Mouse (Mus musculus) embryonic facial prominence, embryonic 11.5 days (tissue): ENCODE results near the gene Tmem266. TPM values are rescaled to one million over a fixed set of nuclear protein-coding genes. Genes with fewer than 3 reads are reported as not detected.

Experiments used
- ATAC-seq: fragments of 200-750 bp; cut with Nextera tagmentation; replicated peaks from 2 replicates; pipeline ENCODE4 v1.8.0; 2017; ENCODE audit warnings: low read depth; ENCODE audit not compliant: insufficient number of reproducible peaks, low FRiP score, low TSS enrichment
- DNase-seq: peaks from one replicate; pipeline ENCODE4 v3.0.0-alpha.2; 2015; ENCODE audit warnings: low spot score
- H3K27ac ChIP-seq: fragments of 300-500 bp; sonication (generic); replicated peaks from 2 replicates; pipeline ENCODE4 v1.5.1; 2014; ENCODE audit warnings: mild to moderate bottlenecking, low read depth, low read length, control low read depth
- H3K27me3 ChIP-seq: fragments of 300-500 bp; sonication (generic); 2 replicates; pipeline ENCODE4 v1.6.1; 2014; ENCODE audit warnings: mild to moderate bottlenecking, low read length, moderate library complexity, mixed read lengths; ENCODE audit not compliant: control insufficient read depth, insufficient read depth
- H3K36me3 ChIP-seq: fragments of 300-500 bp; sonication (generic); replicated peaks from 2 replicates; pipeline ENCODE4 v1.6.1; 2014; ENCODE audit warnings: low read depth, mild to moderate bottlenecking, low read length, moderate library complexity, mixed read lengths; ENCODE audit not compliant: control insufficient read depth, insufficient read depth
- H3K4me1 ChIP-seq: fragments of 300-500 bp; sonication (generic); 2 replicates; pipeline ENCODE4 v1.6.1; 2014; ENCODE audit warnings: low read length, mixed read lengths; ENCODE audit not compliant: control insufficient read depth, insufficient read depth
- H3K4me2 ChIP-seq: fragments of 300-500 bp; sonication (generic); 2 replicates; pipeline ENCODE4 v1.6.1; 2014; ENCODE audit warnings: low read depth, mild to moderate bottlenecking, control low read depth, low read length, moderate library complexity
- H3K4me3 ChIP-seq: fragments of 300-500 bp; sonication (generic); 2 replicates; pipeline ENCODE4 v1.5.1; 2014; ENCODE audit warnings: low read depth, low read length, control low read depth
- H3K9ac ChIP-seq: fragments of 300-500 bp; sonication (generic); replicated peaks from 2 replicates; pipeline ENCODE4 v1.6.1; 2014; ENCODE audit warnings: mild to moderate bottlenecking, control low read depth, low read length
- H3K9me3 ChIP-seq: fragments of 300-500 bp; sonication (generic); replicated peaks from 2 replicates; pipeline ENCODE4 v1.6.1; 2016; ENCODE audit warnings: mild to moderate bottlenecking, low read length, inconsistent platforms, mixed read lengths; ENCODE audit not compliant: control insufficient read depth
- WGBS: fragments of 180-500 bp; shearing (Covaris S2); extraction: QIAGEN DNeasy Blood & Tissue Kit; methylation state at CpG from one replicate; pipeline ENCODE4 v1.1.7; 2014; 5-methylcytosine and 5-hydroxymethylcytosine counted together
- polyA plus RNA-seq: library from polyadenylated mRNA; unstranded; fragments of >200 nt; fragmentation: Nextera tagmentation; extraction: Ambion mirVana; gene quantifications from 2 replicates; pipeline ENCODE4 v1.2.1, GENCODE M21; 2014

The Tmem266 gene
- polyA plus RNA-seq, 1 experiment from 2014 or later = 0.17 TPM

GRCm38 (mm10) chr9:55429242-55429975 lies 102.7 kb downstream of the Tmem266 start:
- Histone ChIP-seq H3K4me2 (peak overlapping the region; percentile 0; the same call in 1 of the 2 replicates), H3K4me1 (no peaks in the 10 kb centered on the region; the same call in 1 of the 2 replicates), H3K9ac (0 out of 2 replicates have a peak overlapping the region, but pooled peaks have one; percentile 37), H3K27ac (no peak overlapping the region), H3K36me3 (no peaks in the 10 kb centered on the region), H3K4me3 (no peak overlapping the region), H3K27me3 (no peaks in the 10 kb centered on the region), H3K9me3 (no peaks in the 10 kb centered on the region)
- DNase-seq (peak; percentile 90), ATAC-seq (peak; percentile 53)
- WGBS = 32% methylated on average over 12 of the region's 12 CpGs

GRCm38 (mm10) chr9:55430133-55430532 lies 103.4 kb downstream of the Tmem266 start:
- peak; percentile 38 for DNase-seq
- Histone ChIP-seq H3K9me3 (no peaks in the 10 kb centered on the region), H3K9ac (peak overlapping the region; percentile 37), H3K4me2 (peak overlapping the region; percentile 0; the same call in 1 of the 2 replicates), H3K27me3 (no peaks in the 10 kb centered on the region), H3K27ac (no peak overlapping the region), H3K4me3 (no peak overlapping the region), H3K4me1 (no peaks in the 10 kb centered on the region), H3K36me3 (no peaks in the 10 kb centered on the region)
- WGBS = 20% methylated on average over 20 of the region's 20 CpGs
- ATAC-seq = no peak

- Histone ChIP-seq H3K27ac (no peak overlapping the region), H3K36me3 (no peaks in the 10 kb centered on the region), H3K9me3 (no peaks in the 10 kb centered on the region), H3K4me2 (no peak overlapping the region), H3K4me3 (no peak overlapping the region), H3K27me3 (no peaks in the 10 kb centered on the region), H3K9ac (no peak overlapping the region), H3K4me1 (no peaks in the 10 kb centered on the region)
- WGBS = 73% methylated on average over 14 of the region's 14 CpGs
- no peak for DNase-seq
- ATAC-seq = no peak
These were observed 105.9 kb downstream of the Tmem266 start for GRCm38 (mm10) chr9:55432306-55433289.

GRCm38 (mm10) chr9:55433875-55434274 lies 107.2 kb downstream of the Tmem266 start:
- H3K27me3 ChIP-seq = no peaks in the 10 kb centered on the region
- no peak overlapping the region for H3K4me2 ChIP-seq
- WGBS = 90% methylated on average over 5 of the region's 5 CpGs
- H3K36me3 ChIP-seq = no peaks in the 10 kb centered on the region
- H3K27ac ChIP-seq = no peak overlapping the region
- DNase-seq (no peak), ATAC-seq (no peak)
- H3K4me1 ChIP-seq = no peaks in the 10 kb centered on the region
- H3K4me3 ChIP-seq = no peak overlapping the region
- H3K9ac ChIP-seq = no peak overlapping the region
- H3K9me3 ChIP-seq = no peaks in the 10 kb centered on the region

GRCm38 (mm10) chr9:55438433-55438832 lies 111.7 kb downstream of the Tmem266 start:
- no peak overlapping the region; the same call in 1 of the 2 replicates for H3K9ac ChIP-seq
- H3K9me3 ChIP-seq = no peaks in the 10 kb centered on the region
- no peaks in the 10 kb centered on the region for H3K4me1 ChIP-seq
- no peaks in the 10 kb centered on the region for H3K27me3 ChIP-seq
- ATAC-seq = no peak
- no peak overlapping the region for H3K27ac ChIP-seq
- H3K36me3 ChIP-seq = no peaks in the 10 kb centered on the region
- no peak overlapping the region for H3K4me2 ChIP-seq
- DNase-seq = no peak
- WGBS = 67% methylated on average over 3 of the region's 3 CpGs
- H3K4me3 ChIP-seq = no peak overlapping the region

GRCm38 (mm10) chr9:55439206-55439780 lies 112.6 kb downstream of the Tmem266 start:
- no peak for DNase-seq
- H3K27ac ChIP-seq = no peak overlapping the region
- no peak for ATAC-seq
- no peak overlapping the region for H3K4me2 ChIP-seq
- H3K4me3 ChIP-seq = no peak overlapping the region
- no peak overlapping the region for H3K9ac ChIP-seq
- WGBS = 87% methylated on average over 5 of the region's 5 CpGs
- H3K36me3 ChIP-seq = no peaks in the 10 kb centered on the region
- no peaks in the 10 kb centered on the region for H3K9me3 ChIP-seq
- H3K4me1 ChIP-seq = no peaks in the 10 kb centered on the region
- H3K27me3 ChIP-seq = no peaks in the 10 kb centered on the region

GRCm38 (mm10) chr9:55447509-55447908 lies 120.8 kb downstream of the Tmem266 start:
- H3K9me3 ChIP-seq = no peaks in the 10 kb centered on the region
- no peaks in the 10 kb centered on the region for H3K27me3 ChIP-seq
- no peaks in the 10 kb centered on the region for H3K4me1 ChIP-seq
- no peak overlapping the region for H3K4me3 ChIP-seq
- DNase-seq = no peak
- H3K9ac ChIP-seq = no peak overlapping the region
- no peak overlapping the region for H3K27ac ChIP-seq
- H3K36me3 ChIP-seq = no peaks in the 10 kb centered on the region; the same call in 1 of the 2 replicates
- 90% methylated on average over 4 of the region's 4 CpGs for WGBS
- no peak for ATAC-seq
- H3K4me2 ChIP-seq = no peak overlapping the region
